Mouse (Mus musculus) thymus, postnatal 14 days (tissue): ENCODE measurements around the gene Bid.
A peak's percentile ranks its signal among the peaks of the same experiment; 100 is the strongest.
"Not testable (repeated sequence)": the region's sequence is repeated elsewhere in the genome, so short reads cannot be mapped to it uniquely, and the experiment has no call there.

Experiments used
- DNase-seq: peaks from one replicate; pipeline ENCODE4 v3.0.0; 2021

Gene Bid

DNA sequence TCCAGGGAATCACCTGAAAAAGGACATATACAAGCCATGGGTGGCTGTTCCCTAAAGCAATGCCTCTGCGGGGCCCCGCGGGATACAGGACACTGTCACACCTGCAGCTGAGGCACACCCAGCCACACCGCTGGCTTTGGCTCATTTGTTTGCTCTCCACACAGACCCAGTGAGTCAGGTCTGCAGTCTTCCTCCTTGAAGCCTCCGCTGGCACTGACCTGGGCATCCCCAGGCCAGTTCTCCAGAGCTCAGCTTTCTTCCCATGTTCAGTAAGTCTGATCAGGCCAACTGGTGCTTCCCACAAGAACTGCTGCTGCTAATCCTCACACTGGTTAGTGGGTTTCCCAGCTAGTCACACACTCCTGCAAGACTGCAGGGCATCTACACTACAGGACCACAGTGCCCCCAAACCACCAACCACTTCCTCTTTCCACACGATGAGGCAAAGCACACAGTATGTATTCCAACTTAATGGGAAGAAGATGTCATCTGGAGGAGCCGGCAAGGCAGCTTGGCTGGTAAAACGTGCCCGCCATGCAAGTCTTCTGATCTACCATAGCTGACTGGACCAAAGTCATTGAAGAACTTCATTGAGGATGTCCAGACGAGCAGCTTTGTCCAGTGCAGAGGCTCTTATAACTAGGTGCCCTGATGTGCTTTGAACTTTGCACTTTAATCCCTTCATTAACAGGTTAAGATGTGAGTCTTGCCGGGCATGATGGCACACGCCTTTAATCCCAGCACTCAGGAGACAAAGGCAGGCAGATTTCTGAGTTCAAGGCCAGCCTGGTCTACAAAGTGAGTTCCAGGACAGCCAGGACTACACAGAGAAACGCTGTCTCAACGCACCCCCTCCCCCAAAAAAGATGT is 14.6 kb downstream of the Bid start:
- peak; percentile 66 for DNase-seq

DNA sequence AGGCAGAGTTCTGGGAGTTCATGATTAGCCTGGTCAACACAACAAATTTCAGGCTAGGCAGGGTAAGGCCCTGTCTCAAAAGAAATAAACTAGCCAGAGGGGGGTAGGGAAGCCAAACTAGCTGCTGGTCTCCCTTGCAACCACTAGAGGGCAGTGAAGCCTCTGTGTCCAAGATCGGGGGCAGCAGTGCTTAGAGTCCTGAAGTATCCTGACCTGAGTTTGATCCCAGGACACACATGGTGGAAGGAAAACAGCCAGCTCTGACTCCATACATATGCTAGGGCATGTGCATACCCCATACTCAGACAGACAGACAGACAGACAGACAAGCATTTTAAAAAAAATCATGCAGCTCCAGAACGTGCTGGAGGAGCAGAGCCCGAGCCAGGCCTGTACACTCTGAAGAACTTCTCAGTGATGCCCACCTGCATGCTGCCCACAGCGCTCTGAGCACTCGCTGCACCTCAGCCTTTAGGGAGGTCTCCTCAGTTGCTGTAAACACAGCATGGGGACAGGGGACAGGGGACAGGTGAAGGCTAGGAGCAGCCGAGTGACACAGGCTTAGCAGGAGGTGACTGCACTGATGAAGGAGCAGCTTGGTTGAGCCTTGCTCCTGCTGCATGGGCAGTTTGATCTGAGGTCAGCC is 18.3 kb downstream of the Bid start:
- DNase-seq = peak; percentile 60

DNA sequence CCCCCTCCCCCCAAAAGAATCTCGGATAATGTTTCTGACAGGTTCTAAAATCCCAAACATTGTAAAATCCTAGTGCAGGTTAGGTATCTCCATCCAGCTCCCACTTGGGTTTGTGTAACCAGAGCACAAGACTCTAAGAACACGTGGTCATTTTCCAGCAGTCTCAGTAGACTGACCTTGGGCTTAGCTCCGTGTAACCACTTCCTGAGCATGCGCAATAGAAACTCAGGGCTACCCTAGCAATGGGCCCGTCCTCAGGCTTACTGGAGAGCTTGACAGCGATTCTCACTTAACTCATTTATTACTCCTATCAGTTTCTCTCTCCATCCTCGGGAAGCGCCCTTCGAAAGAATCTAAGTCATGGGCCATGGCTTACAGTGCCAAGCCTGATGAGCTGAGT is 22.1 kb downstream of the Bid start:
- DNase-seq = no peak

DNA sequence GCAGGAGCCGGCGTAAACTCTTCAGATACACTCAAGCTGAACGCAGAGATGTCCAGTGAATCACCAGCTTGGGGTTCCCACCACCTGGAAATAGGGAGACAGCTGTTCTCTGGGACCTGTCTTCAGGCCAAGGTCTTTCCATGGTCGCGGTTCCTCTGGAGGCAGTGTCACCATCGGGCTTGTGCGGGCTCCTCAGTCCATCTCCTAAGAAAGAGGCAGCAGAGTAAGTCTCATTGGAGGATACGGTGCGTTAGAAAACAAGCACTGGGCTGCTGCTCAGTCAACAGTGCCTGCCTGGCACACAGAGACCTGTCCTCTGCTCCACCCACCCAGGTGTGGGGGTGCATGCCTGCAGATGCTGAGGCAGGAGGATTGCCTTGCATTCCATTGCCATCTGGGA is 22.6 kb downstream of the Bid start:
- DNase-seq = no peak

DNA sequence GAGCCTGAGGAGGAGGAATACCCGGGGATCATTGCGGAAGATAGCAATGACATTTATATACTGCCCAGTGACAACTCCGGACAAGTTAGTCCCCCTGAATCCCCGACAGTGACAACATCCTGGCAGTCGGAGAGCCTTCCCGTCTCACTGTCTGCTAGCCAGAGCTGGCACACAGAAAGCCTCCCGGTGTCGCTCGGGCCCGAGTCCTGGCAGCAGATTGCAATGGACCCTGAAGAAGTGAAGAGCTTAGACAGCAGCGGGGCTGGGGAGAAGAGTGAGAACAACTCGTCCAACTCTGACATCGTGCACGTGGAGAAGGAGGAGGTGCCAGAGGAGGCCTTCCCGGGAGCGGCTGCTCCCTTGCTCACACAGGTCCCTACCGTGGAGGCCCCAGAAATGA is 30.0 kb downstream of the Bid start:
- no peak for DNase-seq

DNA sequence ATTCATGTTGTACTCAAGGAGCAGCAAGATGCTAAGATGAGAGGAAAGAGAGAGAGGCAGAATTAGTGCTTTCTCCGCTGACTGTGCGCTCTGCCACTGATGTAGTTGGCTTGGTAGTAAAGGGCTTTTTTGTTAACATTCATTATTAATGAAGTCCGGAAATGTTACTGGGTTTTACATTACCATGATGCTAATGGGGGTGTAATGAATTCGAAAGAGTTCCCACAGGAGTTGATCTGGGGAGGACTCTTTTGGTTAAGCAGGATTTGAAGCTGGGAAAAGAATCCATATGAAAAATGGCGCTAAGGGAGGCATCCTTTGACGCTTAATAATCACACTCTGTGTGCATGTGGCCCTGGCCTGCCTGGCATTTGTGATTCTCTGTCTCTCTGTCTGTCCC is 32.2 kb downstream of the Bid start:
- no peak for DNase-seq

DNA sequence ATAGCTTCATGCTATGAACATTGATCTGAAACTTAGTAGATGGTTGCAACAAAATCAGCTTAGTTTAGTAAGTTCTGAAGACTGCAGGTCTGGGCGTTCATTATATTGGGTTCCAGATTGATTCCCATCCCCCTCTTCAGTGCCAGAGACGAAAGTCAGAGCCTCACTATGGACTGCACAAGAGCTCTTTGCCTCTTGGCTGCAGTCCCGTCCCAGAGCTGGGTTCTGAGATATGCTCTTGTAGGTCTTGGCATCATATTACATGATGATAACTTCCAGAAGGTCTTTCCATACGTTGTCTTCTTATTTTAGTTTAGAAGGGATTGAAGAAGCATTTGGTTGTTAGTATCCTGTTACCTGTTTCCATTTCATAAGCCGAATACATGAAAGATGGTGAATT is 37.6 kb downstream of the Bid start:
- no peak for DNase-seq

DNA sequence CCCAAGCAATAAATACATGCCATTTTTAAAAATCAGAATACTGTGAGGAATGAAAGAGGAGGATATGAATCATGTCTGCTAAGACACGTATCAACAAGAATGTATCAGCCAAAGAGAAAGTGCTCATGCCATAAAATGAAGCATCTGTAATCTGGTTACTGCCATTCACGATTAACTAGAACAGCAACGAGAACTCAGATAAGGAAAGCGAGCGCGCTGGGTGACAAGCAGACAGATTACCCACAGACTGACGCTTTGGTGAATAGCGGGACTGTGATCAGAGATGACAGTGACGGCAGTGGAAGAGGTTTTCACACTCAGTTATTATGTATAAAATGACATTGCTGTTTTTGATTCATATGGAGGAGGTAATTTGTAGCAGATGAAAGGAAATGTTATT is 42.8 kb downstream of the Bid start:
- no peak for DNase-seq

DNA sequence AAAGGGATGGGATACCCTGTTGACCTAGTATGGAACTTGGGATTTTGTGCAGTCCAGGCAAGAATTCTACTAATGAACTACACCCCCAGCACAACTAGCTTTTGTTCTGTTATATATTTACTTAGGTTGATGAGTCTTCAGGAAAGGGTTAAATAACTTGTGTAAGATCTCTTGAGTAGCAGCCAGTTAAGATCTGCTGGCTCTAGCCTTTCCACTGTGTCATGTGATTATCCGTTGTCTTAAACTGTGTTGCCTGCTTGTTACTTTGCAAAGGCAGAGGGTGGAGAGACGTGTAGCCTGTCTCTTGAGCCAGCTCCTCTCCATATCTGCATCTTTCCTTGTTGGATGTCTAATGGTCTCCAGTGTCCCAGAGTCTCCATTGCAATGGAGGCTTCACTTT is 45.4 kb downstream of the Bid start:
- no peak for DNase-seq

DNA sequence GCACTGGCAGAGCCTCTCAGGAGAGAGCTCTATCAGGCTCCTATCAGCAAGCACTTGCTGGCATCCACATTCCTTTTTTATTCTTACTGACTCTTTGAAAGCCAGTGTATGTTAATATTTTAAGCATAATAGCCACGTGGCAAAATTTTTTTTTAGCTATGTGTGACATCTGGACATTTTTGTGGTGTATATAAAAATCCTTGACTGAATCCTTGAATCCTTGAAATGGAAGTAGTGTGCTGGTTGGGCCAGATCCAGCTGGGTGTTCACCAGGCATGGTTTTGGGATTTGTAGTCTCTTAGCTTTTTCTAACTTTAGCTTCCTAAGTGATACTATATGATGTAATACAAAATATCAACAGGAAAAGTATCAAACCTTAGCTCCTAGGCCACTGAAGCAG is 47.8 kb downstream of the Bid start:
- no peak for DNase-seq

DNA sequence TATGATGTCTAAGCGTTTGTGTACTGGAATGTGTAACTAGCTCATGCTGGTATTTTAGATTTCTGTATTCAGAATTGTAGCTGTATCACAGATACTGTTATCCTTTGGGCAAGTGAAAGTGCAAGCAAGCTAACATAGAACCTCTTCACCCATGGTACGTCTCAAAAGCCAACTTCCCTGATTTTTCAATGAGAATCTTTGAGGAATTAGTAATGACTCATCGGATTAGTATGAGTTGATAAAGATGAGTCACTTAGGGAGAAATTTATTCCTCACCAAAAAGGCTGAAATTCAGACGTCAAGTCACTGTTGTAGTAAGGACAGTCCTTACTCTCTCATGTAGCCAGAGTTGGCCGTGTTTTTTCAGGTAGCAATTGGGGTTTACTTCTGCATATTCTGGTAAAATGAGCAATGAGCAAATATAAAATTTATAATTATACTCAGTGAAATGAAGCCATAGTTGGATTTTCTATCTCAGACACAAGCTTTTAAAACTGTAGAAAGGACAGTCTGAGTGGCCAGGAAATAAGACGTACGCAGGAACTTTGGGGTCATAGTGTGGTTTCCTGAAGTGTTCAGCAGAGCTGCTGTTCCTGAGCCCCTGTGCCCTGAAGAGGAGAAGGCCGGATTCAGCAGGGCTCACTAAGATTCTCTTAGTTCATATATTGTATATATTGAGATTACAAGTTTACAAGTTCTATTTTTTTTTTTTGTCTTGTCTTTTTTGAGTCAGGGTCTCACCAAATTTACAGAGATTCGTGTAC is 50.4 kb downstream of the Bid start:
- no peak for DNase-seq

DNA sequence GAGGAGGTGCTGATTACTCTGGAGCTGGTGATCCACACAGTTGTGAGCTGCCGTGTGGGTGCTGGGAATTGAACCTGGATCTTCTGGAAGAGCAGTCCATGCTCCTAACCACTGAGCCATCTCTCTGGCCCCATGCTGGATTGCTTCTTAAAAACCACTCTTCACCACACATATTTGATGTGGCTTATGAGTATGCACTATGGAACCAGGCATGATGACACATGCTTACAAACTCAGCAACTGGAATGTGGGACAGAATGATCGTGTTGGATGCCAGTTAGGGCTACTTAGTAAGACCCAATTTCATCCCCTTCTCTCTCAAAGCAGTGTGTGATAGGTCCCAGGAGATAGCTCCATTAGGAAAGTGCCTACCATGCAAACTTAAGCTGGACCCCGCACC is 56.6 kb downstream of the Bid start:
- no peak for DNase-seq

DNA sequence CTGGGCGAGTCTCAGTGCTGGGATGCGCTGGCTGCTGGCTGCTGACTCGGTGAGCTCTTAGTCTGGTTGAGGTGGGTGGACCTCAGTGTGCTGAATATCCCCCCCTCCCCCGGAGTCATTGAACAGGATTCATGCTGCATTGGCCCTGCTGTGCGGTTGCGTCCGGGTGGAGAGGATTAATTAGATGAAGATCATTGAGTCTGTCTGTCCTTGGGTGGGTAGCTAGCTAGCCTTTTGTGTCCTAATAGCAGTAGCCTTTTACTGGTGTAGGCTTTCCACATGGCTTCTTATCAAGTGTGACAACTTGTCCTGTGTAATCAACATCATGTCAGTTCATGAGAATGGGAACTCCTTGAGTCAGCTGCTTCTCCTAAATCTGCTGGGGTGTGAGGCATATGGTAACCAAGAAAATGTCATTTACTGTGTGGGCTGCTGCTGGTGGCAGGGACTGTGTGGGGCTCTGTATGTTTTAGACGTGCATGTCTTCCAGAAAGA is 58.4 kb downstream of the Bid start:
- no peak for DNase-seq

DNA sequence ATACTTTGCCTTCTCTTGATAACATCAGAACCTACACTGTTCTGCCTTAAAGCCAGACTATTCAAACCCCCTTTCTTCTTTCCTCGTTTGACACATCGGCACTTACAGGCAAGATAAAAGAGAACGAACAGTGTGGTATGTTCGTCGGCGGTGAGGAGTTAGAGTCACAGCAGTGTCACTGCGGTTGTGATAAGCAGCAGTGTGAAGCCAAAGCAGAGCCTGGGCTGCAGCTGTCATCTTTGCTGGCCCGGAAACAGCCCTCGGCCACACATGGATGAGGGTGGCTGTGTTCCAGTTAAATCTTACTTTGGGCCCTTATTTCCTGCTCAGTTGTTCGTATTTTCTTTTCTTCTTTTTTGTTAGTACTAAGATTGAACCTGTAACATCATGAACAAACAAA is 62.2 kb downstream of the Bid start:
- DNase-seq = no peak

DNA sequence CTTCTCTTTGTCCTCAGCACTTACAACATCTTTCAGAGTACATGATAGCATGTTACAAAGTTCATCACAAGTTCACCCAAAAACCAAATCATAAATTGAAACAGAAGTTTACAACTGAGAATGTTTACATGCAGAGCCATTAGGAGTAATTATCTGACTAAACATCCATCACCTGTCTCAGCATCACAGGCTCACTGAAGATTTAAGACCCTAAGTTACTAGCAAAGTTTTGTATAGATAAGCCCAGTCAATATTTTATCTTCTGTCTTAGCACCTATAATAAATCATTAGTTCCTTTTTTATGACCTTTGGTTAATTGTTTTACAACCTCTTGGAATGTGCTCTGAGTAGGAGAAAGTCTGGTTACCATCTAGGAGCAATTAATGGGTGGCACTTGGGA is 65.9 kb downstream of the Bid start:
- DNase-seq = not testable (repeated sequence)
